Mouse (Mus musculus) left cerebral cortex, adult 2 months (tissue): ENCODE results near the gene Ugt1a9. TPM values are rescaled to one million over a fixed set of nuclear protein-coding genes. Genes with fewer than 3 reads are reported as not detected.
"Not testable (repeated sequence)": the region's sequence is repeated elsewhere in the genome, so short reads cannot be mapped to it uniquely, and the experiment has no call there.

ENCODE experiments used
- DNase-seq, 2 experiments: peaks; one replicate each; pipeline ENCODE4 v3.0.0; 2021 to 2022; ENCODE audit warnings: low spot score in 2 of 2, mixed read lengths in 1 of 2; ENCODE audit errors: extremely low spot score in 1 of 2
- H3K27ac ChIP-seq: fragments of 200-600 bp; 2 replicates; pipeline ENCODE4 v1.8.1; 2022
- H3K4me3 ChIP-seq: fragments of 200-600 bp; 2 replicates; pipeline ENCODE4 v1.8.1; 2022
- CTCF ChIP-seq: fragments of 200-600 bp; IDR thresholded peaks from 2 replicates; pipeline ENCODE4 v1.8.1; 2022; ENCODE audit warnings: antibody characterized with exemption, mild to moderate bottlenecking, moderate library complexity
- intact Hi-C: fragments of 180-260 bp; cut with DNase I; formaldehyde crosslinking; loops from one replicate; pipeline ENCODE4 v1.15.1; 2025
- long read RNA-seq, 2 experiments: library from polyadenylated mRNA; stranded (forward); transcript quantifications; one replicate each; pipeline ENCODE4 v2.0.0; 2021; ENCODE audit warnings: borderline mapping rate in 2 of 2
- total RNA-seq, 2 experiments: library from RNA; stranded (reverse); gene quantifications; 2 replicates each; pipeline ENCODE4 v1.2.3; 2021

Gene Ugt1a9
- not detected for total RNA-seq
- long read RNA-seq, experiment 1 = 0 reads
- long read RNA-seq, experiment 2 = 0 reads

DNA sequence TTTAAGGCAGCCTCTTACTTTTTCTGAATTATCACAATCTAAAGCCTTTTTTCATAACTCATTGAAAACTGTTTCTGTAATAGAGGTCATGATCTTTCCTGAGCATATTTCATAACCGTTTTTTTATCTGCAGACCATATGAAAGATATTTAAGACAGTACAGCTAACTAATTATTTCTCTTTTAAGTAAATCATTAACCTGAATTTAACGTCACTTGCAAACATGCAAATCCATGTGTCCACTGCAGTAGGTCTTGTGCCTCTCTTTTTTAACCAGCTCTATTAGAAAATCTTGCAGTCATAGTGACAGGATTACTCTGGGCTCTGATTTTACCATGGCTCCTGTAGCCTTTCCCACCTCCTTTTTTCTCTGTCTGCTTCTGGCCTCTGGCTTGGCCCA is at the start of gene Ugt1a9:
Gene Ugt1a9, plus strand, starts transcription at position 306 of the 400 bp plus-strand sequence.
- Histone ChIP-seq H3K27ac (no peak within 1 kb of the TSS), H3K4me3 (no peak within 1 kb of the TSS)
- no peak for DNase-seq
- intact Hi-C loops = no loop called here
- TF ChIP-seq CTCF = no peak

DNA sequence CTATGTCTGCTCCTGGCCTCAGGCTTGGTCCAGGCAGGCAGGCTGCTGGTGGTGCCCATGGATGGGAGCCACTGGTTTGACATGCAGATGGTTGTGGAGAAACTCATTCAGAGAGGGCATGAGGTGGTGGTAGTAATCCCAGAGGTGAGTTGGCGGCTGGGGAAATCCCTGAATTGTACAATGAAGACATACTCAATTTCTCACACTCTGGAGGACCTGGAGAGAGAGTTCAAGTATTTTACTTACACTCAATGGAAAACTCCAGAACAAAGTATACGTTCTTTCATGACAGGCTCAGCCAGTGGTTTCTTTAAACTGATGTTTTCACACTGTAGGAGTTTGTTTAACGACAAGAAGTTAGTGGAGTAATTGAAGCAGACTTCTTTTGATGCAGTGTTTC is 45.4 kb upstream of the Ugt1a9 start:
- not testable (repeated sequence) for DNase-seq, H3K4me3 ChIP-seq, H3K27ac ChIP-seq
- intact Hi-C loops = loop anchor here (10.0 kb wide), 1 partner anchor 620 kb away; no protein-coding TSS in a partner anchor

DNA sequence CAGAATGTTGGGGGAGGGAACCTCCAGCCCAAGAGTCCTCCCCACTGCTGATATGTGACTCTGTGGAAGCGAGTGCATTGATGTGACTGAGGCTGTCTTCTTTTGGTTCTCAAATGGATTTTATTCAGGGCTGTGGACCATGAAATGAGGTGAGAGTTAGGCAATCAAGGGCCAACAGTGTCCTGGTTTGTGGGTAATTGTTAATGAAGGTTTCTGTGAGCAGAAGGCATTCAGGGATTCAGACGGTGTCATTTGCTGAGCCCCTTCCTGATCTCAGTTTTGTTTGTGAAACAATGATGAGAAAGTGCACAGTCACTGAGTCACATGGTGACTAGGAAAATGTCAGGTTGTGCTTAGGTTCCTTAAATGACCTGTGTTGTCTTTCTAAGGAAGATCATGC is 27.6 kb upstream of the Ugt1a9 start:
- intact Hi-C loops, H3K4me3 ChIP-seq, H3K27ac ChIP-seq, DNase-seq: not testable (repeated sequence)

DNA sequence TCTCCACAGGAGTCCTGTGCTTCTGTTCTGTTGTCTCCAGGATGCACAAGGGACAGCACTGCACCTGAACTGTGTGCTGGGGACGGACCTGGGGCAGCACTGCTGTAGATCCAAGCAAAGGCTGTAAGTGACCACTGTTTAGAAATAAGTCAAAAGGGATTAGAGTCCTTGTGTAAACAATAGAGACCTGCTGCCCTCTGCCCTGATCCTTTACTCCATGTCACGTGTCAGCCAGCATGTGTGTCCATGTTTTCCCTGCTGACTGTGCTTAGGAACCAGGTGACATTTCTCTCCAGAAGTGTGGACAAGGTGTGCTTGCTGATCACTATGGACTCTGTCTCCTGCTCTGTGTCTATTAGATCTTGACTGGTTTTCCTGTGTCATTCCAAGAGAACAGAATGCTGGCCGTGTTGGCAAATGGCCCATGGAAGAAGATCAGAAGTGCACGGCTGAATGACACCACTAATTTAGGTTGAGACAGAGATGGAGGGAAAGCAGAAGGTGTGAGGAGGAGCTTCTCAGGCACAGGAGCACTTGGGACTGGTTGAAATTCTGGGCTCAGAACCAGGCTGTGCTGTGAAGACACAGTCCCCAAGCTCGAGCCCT is 25.7 kb upstream of the Ugt1a9 start:
- H3K4me3 ChIP-seq, intact Hi-C loops, DNase-seq, H3K27ac ChIP-seq: not testable (repeated sequence)

DNA sequence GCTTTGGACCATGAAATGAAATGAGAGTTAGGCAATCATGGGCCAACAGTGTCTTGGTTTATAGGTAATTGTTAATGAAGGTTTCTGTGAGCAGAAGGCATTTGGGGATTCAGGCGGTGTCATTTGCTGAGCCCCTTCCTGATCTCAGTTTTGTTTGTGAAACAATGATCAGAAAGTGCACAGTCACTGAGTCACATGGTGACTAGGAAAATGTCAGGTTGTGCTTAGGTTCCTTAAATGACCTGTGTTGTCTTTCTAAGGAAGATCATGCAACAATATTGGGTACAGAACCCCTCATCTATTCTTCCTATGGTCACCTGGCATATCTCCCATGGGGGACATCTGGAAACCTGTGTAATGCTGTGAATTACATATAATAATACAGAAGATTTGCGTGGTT is 23.2 kb upstream of the Ugt1a9 start:
- DNase-seq, H3K4me3 ChIP-seq, H3K27ac ChIP-seq, intact Hi-C loops: not testable (repeated sequence)

DNA sequence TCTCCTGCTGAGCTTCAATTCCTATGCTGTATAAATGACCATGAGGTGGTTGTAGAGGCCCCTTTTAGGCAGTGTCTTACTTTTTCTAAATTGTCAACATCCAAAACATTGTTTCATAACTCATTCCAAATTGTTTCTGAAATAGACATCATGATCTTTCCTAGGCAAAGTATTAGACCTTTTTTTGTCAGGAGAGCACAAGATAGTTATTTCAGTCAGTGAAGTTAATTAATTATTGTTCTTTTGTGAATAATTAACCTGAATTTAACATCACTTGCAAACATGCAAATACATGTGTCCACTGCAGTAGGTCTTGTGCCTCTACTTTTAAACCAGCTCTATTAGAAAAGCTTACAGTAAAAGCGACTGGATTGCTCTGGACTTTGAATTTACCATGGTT is 15.5 kb upstream of the Ugt1a9 start, which contains the start of gene Ugt1a10:
Gene Ugt1a10, plus strand, starts transcription at position 301 of the 400 bp plus-strand sequence.
- no peak for DNase-seq
- no peak within 1 kb of the TSS for H3K27ac ChIP-seq
- no peak within 1 kb of the TSS for H3K4me3 ChIP-seq
- intact Hi-C loops = no loop called here
- TF ChIP-seq CTCF = no peak

DNA sequence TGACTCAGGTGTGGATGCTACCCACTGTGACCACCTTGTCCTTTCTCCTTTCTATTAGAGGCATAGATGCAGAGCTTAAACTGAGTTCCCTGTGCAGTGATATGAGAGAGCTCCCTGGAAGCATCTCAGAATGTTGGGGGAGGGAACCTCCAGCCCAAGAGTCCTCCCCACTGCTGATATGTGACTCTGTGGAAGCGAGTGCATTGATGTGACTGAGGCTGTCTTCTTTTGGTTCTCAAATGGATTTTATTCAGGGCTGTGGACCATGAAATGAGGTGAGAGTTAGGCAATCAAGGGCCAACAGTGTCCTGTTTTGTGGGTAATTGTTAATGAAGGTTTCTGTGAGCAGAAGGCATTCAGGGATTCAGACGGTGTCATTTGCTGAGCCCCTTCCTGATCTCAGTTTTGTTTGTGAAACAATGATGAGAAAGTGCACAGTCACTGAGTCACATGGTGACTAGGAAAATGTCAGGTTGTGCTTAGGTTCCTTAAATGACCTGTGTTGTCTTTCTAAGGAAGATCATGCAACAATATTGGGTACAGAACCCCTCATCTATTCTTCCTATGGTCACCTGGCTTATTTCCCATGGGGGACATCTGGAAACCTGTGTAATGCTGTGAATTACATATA is 4.0 kb upstream of the Ugt1a9 start:
- DNase-seq, intact Hi-C loops, H3K4me3 ChIP-seq, H3K27ac ChIP-seq: not testable (repeated sequence)

DNA sequence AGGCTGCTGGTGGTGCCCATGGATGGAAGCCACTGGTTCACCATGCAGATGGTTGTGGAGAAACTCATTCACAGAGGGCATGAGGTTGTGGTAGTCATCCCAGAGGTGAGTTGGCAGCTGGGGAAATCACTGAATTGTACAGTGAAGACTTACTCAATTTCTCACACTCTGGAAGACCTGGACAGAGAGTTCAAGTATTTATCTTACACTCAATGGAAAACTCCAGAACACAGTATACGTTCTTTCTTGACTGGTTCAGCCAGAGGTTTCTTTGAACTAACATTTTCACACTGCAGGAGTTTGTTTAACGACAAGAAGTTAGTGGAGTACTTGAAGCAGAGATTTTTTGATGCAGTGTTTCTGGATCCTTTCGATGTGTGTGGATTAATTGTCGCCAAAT is 302 bp downstream of the Ugt1a9 start:
- DNase-seq = no peak
- no peak for TF ChIP-seq CTCF
- H3K4me3 ChIP-seq = no peak overlapping the region
- H3K27ac ChIP-seq = no peak overlapping the region
- intact Hi-C loops = no loop called here

DNA sequence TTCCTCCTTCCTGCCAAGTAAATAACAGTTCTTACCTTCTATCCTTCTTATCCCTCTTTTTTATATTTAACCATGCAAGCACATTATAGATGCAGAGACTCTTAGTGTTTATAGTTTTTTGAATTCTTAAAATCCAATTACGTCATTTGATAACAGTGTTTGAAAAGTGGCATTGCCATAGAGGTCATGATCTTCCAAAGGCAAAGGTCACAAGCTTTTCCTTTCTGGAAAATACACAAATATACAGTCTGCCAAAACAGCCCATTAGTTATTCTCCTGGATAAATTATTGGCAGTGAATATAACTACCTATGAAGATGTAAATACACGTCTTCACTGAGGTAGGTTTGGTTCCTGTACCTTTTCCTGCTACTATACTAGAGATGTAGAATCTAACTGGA is 3.9 kb downstream of the Ugt1a9 start:
- H3K4me3 ChIP-seq = no peak overlapping the region
- H3K27ac ChIP-seq = no peak overlapping the region
- intact Hi-C loops = no loop called here
- DNase-seq = no peak
- TF ChIP-seq CTCF = no peak

DNA sequence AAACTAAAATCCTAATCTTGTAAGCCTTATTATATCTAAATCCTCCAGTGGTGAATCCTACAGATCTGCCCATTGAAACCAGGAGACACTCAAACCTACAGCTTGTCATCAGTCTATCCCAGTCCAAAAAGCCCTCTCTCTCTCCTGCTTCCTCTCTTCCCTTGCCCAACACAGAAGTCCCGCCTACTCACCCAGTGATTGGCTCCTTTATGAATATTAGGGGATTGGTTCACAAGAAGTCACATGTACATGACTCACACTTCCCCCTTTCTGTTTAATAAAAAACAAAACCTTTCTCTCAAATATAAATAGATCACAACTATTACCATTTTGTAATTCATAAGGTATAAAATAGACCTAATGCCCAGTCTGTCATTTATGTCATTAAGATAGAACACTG is 6.5 kb downstream of the Ugt1a9 start:
- no peak for DNase-seq
- TF ChIP-seq CTCF = no peak
- Histone ChIP-seq H3K4me3 (no peak overlapping the region), H3K27ac (no peak overlapping the region)
- intact Hi-C loops = no loop called here

DNA sequence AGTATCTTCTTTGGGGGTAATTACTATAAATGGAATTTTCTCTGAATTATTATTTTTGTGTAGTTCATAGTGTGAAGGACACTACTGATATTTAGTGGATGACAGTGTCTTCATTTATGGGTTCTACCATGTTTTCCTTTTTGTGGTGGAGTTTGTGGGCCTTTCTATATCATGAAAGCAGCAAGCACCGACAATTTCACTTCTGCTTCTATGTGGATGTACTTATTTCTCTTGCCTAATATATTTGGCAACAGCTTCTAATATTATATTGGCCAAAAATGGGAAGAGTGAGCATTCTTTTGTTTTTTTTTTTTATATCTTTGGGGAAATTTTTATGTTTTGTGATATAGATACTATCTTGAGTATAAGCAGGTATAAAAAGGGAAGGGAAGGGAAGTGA is 11.1 kb downstream of the Ugt1a9 start:
- DNase-seq = no peak
- Histone ChIP-seq H3K27ac (no peak overlapping the region), H3K4me3 (no peak overlapping the region)
- no peak for TF ChIP-seq CTCF
- intact Hi-C loops = no loop called here

DNA sequence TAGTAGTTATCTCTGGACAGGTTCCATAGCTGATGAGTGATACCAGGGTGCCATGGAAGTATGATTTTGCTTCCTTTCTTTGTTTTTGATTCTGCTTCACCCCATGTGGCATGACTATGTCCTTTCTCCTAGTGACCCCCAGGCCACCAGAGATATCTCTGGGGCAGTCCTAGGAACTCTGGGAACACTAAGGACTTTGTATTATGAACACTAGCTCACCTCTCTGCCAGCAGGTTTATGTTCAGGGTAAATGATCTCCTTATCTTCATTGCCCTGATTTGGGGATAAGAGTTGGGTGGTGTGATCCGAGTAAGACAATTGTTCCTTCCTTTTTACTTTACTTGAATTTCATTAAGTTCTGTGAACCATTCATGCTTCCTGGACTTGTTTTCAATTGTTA is 15.5 kb downstream of the Ugt1a9 start:
- H3K27ac ChIP-seq = no peak overlapping the region
- no peak for DNase-seq
- H3K4me3 ChIP-seq = no peak overlapping the region
- TF ChIP-seq CTCF = no peak
- intact Hi-C loops = no loop called here

DNA sequence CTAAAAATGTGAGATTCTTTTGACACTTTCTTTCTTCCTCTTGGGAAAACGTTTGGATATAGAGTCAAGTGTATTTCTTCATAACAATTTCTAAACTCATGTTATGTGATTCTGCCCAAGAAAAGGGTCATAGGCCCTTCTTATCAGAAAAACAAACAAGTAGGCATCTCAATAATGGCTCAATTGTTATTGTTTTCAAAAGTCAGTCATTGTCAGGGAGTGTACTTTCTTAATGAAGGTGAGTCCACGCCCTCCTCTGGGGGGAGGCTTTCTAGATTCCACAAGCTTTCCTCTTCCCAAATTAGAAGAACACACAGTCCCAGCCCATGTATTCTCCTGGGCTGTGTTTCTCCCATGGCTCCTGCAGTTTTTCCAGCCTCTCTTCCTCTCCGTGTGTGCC is 16.9 kb downstream of the Ugt1a9 start, which contains the start of gene Ugt1a8:
Gene Ugt1a8, plus strand, starts transcription at position 301 of the 400 bp plus-strand sequence.
- intact Hi-C loops = no loop called here
- DNase-seq = no peak
- TF ChIP-seq CTCF = no peak
- H3K27ac ChIP-seq = no peak within 1 kb of the TSS
- no peak within 1 kb of the TSS for H3K4me3 ChIP-seq
